Mouse (Mus musculus): ENCODE results near the gene Pmpcb.

The Pmpcb gene

GRCm38 (mm10) chr5:21804837-21805236, 67.9 kb downstream of the Pmpcb start:
- DNase-seq: no peak

Measured in right cerebral cortex, postnatal 25 days (tissue).